Comparison of ENCODE assay signal across 8 mouse cellular contexts in the genomic region with DNA sequence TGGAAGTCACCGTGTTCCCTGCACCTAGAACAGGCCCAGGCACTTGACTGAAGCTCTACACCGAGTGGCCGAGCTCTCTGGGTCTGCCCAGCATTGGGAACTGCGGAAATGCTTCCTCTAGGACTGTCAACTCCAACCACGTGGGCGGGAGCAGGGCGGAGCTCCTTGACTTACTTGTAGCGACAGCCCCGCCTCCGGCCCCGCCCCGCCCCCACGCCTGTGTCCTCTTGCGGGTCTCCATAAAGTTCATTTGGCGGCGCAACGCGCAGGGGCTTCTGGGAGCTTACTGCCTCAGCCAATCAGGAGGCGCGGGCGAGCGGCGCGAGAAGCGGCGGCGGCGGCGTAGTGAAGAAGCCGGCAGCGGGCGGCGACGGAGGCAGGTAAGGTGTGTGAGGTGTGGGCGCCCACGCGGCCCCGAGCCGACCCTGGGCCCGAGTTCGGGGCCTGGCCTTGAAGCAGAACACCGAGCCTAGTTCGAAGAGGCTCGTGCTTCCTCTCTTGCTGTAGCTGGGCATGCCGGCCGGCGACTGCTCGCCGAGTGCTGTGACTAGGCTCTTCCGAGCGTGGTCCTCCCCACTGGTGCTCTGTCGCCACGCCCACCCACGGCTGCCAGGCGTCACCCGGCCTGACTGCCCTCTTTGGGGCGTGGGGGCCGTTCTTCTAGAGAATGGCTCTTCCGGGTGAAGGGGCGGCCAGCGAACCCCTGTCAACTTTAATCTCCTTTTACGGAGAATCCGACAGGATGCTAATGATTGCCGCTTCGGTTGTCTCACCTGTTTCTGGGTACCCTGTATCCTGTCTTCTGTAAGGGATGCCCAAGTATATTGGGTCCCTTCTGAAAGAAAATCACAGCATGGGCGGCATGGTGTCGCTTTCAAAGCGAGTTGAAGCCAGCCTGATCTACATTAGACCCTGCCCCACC. TPM values are rescaled to one million over a fixed set of nuclear protein-coding genes. Genes with fewer than 3 reads are reported as not detected.
DNase-seq lines count a peak whose midpoint lies in the region; ATAC-seq lines count a peak whose summit lies in the region.

TSS of gene Nup93 (plus strand) at position 313 of the 922 bp plus-strand sequence.

- ATAC-seq in forebrain, embryonic 14.5 days: peak; percentile 98
- ATAC-seq in neural tube, embryonic 15.5 days (ENCODE audit: low FRiP score): peak; percentile 96

- WGBS in forebrain, embryonic 14.5 days: under 1% methylated on average over 66 of the region's 68 CpGs
- WGBS in neural tube, embryonic 15.5 days: under 1% methylated on average over 68 of the region's 68 CpGs

- 0 out of 2 replicates have a peak within 1 kb of the TSS, but pooled peaks have one; percentile 3 for H3K27ac ChIP-seq in forebrain, embryonic 14.5 days (ENCODE audit: low read depth, low read length)
- peak within 1 kb of the TSS; percentile 85 for H3K27ac ChIP-seq in neural tube, embryonic 15.5 days (replicated peaks)

- H3K4me2 ChIP-seq in forebrain, embryonic 14.5 days (ENCODE audit: low read length): peak within 1 kb of the TSS; percentile 68
- H3K4me2 ChIP-seq in neural tube, embryonic 15.5 days: peak within 1 kb of the TSS; percentile 87

- H3K9ac ChIP-seq in forebrain, embryonic 14.5 days (ENCODE audit: low read length): peak within 1 kb of the TSS; percentile 63
- peak within 1 kb of the TSS; percentile 78 for H3K9ac ChIP-seq in neural tube, embryonic 15.5 days (replicated peaks)

- no peaks in the 10 kb centered on the region for H3K27me3 ChIP-seq in forebrain, embryonic 14.5 days (replicated peaks; ENCODE audit: control insufficient read depth, insufficient read depth, low read length)
- H3K27me3 ChIP-seq in neural tube, embryonic 15.5 days (replicated peaks): 0 out of 2 replicates have a peak, but pooled peaks cover 2% of the 10 kb centered on the region

- intact Hi-C loops in heart, postnatal 14 days (cut with DNase I): no loop called here

- DNase-seq in ES-CJ7 (ENCODE audit: low read depth, low spot score): peak; percentile 100
- peak; percentile 98 for DNase-seq in cerebellum, adult 11 months
- peak; percentile 99 for DNase-seq in forebrain, embryonic 14.5 days (ENCODE audit: low spot score)
- DNase-seq in heart, postnatal 14 days: peak; percentile 97
- DNase-seq in layer of hippocampus, adult 11-12 months (ENCODE audit: low spot score): peak; percentile 99
- peak; percentile 98 to 99 for DNase-seq in lung, adult 18-20 months
- peak; percentile 99 for DNase-seq in testis, postnatal 14 days (ENCODE audit: low spot score)

- H3K4me1 ChIP-seq in forebrain, embryonic 14.5 days (ENCODE audit: control insufficient read depth, insufficient read depth, low read length): peaks cover 11% of the 10 kb centered on the region; the same call in 1 of the 2 replicates
- peaks cover 26% of the 10 kb centered on the region for H3K4me1 ChIP-seq in neural tube, embryonic 15.5 days

- H3K9me3 ChIP-seq in forebrain, embryonic 14.5 days (replicated peaks; ENCODE audit: control insufficient read depth, low read length): no peaks in the 10 kb centered on the region
- H3K9me3 ChIP-seq in neural tube, embryonic 15.5 days (replicated peaks): no peaks in the 10 kb centered on the region

- peak within 1 kb of the TSS; percentile 48 for H3K4me3 ChIP-seq in forebrain, embryonic 14.5 days (ENCODE audit: low read depth, low read length)
- H3K4me3 ChIP-seq in neural tube, embryonic 15.5 days (replicated peaks): peak within 1 kb of the TSS; percentile 90

- no peaks in the 10 kb centered on the region for H3K36me3 ChIP-seq in forebrain, embryonic 14.5 days (ENCODE audit: control insufficient read depth, insufficient read depth, low read length)
- no peaks in the 10 kb centered on the region for H3K36me3 ChIP-seq in neural tube, embryonic 15.5 days

RNA-seq across cellular contexts. Expression of gene Nup93, which starts in this region (rescaled TPM):
- 65.2 and 72.6 TPM in 2 replicates for polyA plus RNA-seq in forebrain, embryonic 14.5 days (2014; fragmentation: Nextera tagmentation; extraction: Ambion mirVana)
- 10 to 100 TPM; 17.3 to 20.2 TPM for total RNA-seq in heart, postnatal 14 days (2021)
- 51.5 and 57.4 TPM in 2 replicates for polyA plus RNA-seq in neural tube, embryonic 15.5 days (2015; fragmentation: Nextera tagmentation; extraction: Ambion mirVana)

Comparison
In these comparisons a context has a peak if more than half of its experiments do, and no peak if none do; other contexts are left out.
1. Peak in every context shown above with its lines: DNase-seq, ATAC-seq, H3K4me3 ChIP-seq and H3K27ac ChIP-seq.